Mouse (Mus musculus) v-Abl transformed pro-B cells (cell line): Measurements from ENCODE around the gene Clec18a.
"Not testable (repeated sequence)": the region's sequence is repeated elsewhere in the genome, so short reads cannot be mapped to it uniquely, and the experiment has no call there.

Experiments used
- in situ Hi-C, 2 experiments: fragments of 400-800 bp; cut with MboI; formaldehyde crosslinking; loops; one replicate each; pipeline ENCODE4 v1.15.1; 2025; ENCODE audit not compliant: unreplicated experiment in 2 of 2

Gene Clec18a

DNA sequence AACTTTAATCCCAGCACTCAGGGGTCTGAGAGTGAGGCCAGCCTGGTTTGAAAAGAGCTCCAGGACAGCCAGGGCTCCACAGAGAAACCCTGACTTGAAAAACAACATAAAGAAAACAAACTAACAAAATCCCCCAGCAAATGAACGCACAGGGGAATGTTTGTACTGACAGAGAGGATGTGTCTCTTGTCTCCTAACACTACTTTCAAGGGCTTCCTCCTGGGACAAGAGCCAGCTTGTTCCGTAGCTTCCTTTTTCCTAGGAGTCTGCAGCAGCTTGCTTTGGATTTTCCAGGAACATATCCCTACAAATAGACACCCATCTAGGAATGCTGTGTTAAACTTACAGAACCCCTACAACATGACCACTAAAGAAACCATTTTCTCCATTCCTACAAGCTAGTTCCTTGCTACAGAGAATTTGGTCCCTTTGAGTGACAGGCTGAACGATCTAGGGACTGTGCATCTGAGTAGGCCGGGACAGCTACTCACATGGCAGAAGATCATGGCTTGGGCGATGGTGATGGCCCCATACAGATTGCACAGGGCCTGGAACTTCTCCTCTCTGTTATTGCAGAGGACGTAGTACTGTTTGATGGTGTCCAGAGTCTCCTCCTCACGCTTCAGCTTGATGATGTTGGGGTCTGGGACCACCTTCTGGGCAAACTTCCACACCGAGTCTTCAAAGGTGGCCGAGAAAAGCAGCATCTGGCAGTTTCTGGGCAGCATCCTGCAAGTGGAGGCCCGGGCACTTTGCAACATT is 81.8 kb downstream of the Clec18a start:
- in situ Hi-C loops, result not testable (repeated sequence)
